Mouse (Mus musculus) olfactory bulb, adult 2 months (tissue): Measurements from ENCODE around the gene Ift22. TPM values are rescaled to one million over a fixed set of nuclear protein-coding genes. Genes with fewer than 3 reads are reported as not detected.

Source experiments
- H3K27ac ChIP-seq: fragments of 200-500 bp; 2 replicates; pipeline ENCODE4 v1.5.1; 2012; ENCODE audit warnings: low read depth, low read length; ENCODE audit not compliant: insufficient read depth
- H3K4me1 ChIP-seq: fragments of 200-500 bp; 2 replicates; pipeline ENCODE4 v1.6.1; 2012; ENCODE audit warnings: low read length; ENCODE audit not compliant: control insufficient read depth, insufficient read depth
- H3K4me3 ChIP-seq: fragments of 200-500 bp; 2 replicates; pipeline ENCODE4 v1.5.1; 2012; ENCODE audit warnings: mild to moderate bottlenecking, low read depth, low read length, moderate library complexity; ENCODE audit not compliant: insufficient read depth
- CTCF ChIP-seq: fragments of 200-500 bp; IDR thresholded peaks from 2 replicates; pipeline ENCODE4 v1.5.1; 2012; ENCODE audit warnings: low read depth, mild to moderate bottlenecking, low read length, moderate library complexity; ENCODE audit not compliant: insufficient read depth
- POLR2A ChIP-seq: fragments of 200-500 bp; IDR thresholded peaks from 2 replicates; pipeline ENCODE4 v1.6.1; 2012; ENCODE audit warnings: mild to moderate bottlenecking, low read depth, low read length, moderate library complexity; ENCODE audit not compliant: insufficient read depth
- WGBS: fragments of 180-500 bp; shearing (Covaris S2); methylation state at CpG from one replicate; pipeline ENCODE4 v1.1.7; 2018; 5-methylcytosine and 5-hydroxymethylcytosine counted together
- polyA plus RNA-seq: library from polyadenylated mRNA; stranded (reverse); fragments of >200 nt; gene quantifications from 2 replicates; pipeline ENCODE4 v1.2.4, GENCODE M21; 2012; ENCODE audit warnings: low replicate concordance; ENCODE audit not compliant: missing spikeins, insufficient read depth, insufficient read length

Gene Ift22
- not detected in 2 replicates for polyA plus RNA-seq

- TF ChIP-seq CTCF = no peak
- TF ChIP-seq POLR2A = peak; percentile 53; the same call in 1 of the 2 replicates
- H3K27ac ChIP-seq = peak within 1 kb of the TSS; percentile 5; the same call in 1 of the 2 replicates
- H3K4me1 ChIP-seq = peaks cover 12% of the 10 kb centered on the region
- peak within 1 kb of the TSS; percentile 89 for H3K4me3 ChIP-seq
- WGBS = 8% methylated on average over 32 of the region's 32 CpGs
These were observed at the start of gene Ift22 for GRCm38 (mm10) chr5:136907991-136908857. Gene Ift22, plus strand, starts transcription at chr5:136908150.

- no peak overlapping the region for H3K27ac ChIP-seq
- no peak overlapping the region for H3K4me3 ChIP-seq
- peaks cover 11% of the 10 kb centered on the region for H3K4me1 ChIP-seq
- WGBS = 26% methylated on average over 20 of the region's 20 CpGs
- TF ChIP-seq CTCF (no peak), POLR2A (no peak)
These were observed 46.6 kb upstream of the Ift22 start for GRCm38 (mm10) chr5:136861191-136861940.

- H3K27ac ChIP-seq = no peak overlapping the region
- no peak overlapping the region for H3K4me3 ChIP-seq
- TF ChIP-seq CTCF (no peak), POLR2A (no peak)
- WGBS = 78% methylated on average over 4 of the region's 4 CpGs
- H3K4me1 ChIP-seq = peaks cover 11% of the 10 kb centered on the region
These were observed 45.1 kb upstream of the Ift22 start for GRCm38 (mm10) chr5:136862806-136863205.

GRCm38 (mm10) chr5:136863276-136863675 is 44.7 kb upstream of the Ift22 start:
- Histone ChIP-seq H3K27ac (no peak overlapping the region), H3K4me1 (peaks cover 11% of the 10 kb centered on the region), H3K4me3 (no peak overlapping the region)
- TF ChIP-seq POLR2A = no peak
- no peak for TF ChIP-seq CTCF
- 84% methylated on average over 9 of the region's 9 CpGs for WGBS

GRCm38 (mm10) chr5:136863961-136864674 is 43.8 kb upstream of the Ift22 start:
- 60% methylated on average over 14 of the region's 14 CpGs for WGBS
- TF ChIP-seq POLR2A (no peak), CTCF (no peak)
- Histone ChIP-seq H3K4me1 (peaks cover 11% of the 10 kb centered on the region), H3K4me3 (no peak overlapping the region), H3K27ac (no peak overlapping the region)

- H3K4me1 ChIP-seq = peaks cover 9% of the 10 kb centered on the region
- no peak overlapping the region for H3K27ac ChIP-seq
- 89% methylated on average over 5 of the region's 5 CpGs for WGBS
- TF ChIP-seq CTCF (no peak), POLR2A (no peak)
- no peak overlapping the region for H3K4me3 ChIP-seq
These were observed 40.2 kb upstream of the Ift22 start for GRCm38 (mm10) chr5:136867706-136868105.

GRCm38 (mm10) chr5:136869451-136870114 is 38.4 kb upstream of the Ift22 start:
- 49% methylated on average over 10 of the region's 10 CpGs for WGBS
- Histone ChIP-seq H3K27ac (no peak overlapping the region), H3K4me3 (no peak overlapping the region), H3K4me1 (peaks cover 5% of the 10 kb centered on the region)
- TF ChIP-seq CTCF (no peak), POLR2A (no peak)

- no peak overlapping the region for H3K27ac ChIP-seq
- 87% methylated on average over 8 of the region's 8 CpGs for WGBS
- H3K4me1 ChIP-seq = peaks cover 5% of the 10 kb centered on the region
- TF ChIP-seq CTCF = no peak
- TF ChIP-seq POLR2A = no peak
- H3K4me3 ChIP-seq = no peak overlapping the region
These were observed 35.5 kb upstream of the Ift22 start for GRCm38 (mm10) chr5:136872417-136872816.
